In the genomic region with DNA sequence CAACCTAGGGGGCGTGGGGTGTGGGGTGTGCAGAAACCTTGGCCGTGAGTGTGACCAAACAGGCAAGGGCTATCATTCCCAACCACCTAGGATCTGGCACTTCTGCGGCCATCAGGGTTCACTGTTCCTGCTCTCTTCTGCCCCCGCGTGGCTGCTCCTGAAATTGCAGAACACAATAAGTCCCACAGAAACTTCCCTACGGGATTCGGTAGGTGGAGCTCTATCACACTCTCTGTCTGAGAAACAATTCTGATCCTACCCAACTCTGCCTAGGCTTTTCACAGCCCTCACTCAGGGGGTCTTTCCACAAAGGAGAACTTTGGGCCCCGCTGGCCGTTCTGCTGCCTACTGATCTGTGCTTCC, we compare ENCODE assay signal across 8 mouse cellular contexts. TPM values are rescaled to one million over a fixed set of nuclear protein-coding genes. Genes with fewer than 3 reads are reported as not detected.
DNase-seq lines count a peak whose midpoint lies in the region; ATAC-seq and TF ChIP-seq lines count a peak whose summit lies in the region.

No protein-coding gene starts in this region.

- 6% methylated on average over 9 of the region's 9 CpGs for WGBS in hindbrain, embryonic 14.5 days
- 3% methylated on average over 9 of the region's 9 CpGs for WGBS in hindbrain, embryonic 12.5 days
- 5% methylated on average over 9 of the region's 9 CpGs for WGBS in cerebellum, adult 2 months

- H3K9ac ChIP-seq in hindbrain, embryonic 14.5 days, result no peak overlapping the region
- no peak overlapping the region for H3K9ac ChIP-seq in hindbrain, embryonic 12.5 days

- no peak for TF ChIP-seq POLR2A in cerebellum, adult 2 months (IDR thresholded peaks at IDR 0.05; ENCODE audit: borderline replicate concordance, insufficient read depth, low read length)

- H3K27me3 ChIP-seq in hindbrain, embryonic 14.5 days (ENCODE audit: control insufficient read depth, insufficient read depth, low read length), result no peaks in the 10 kb centered on the region
- H3K27me3 ChIP-seq in hindbrain, embryonic 12.5 days, result no peaks in the 10 kb centered on the region
- H3K27me3 ChIP-seq in cerebellum, adult 2 months (ENCODE audit: control insufficient read depth, insufficient read depth, low read length), result no peaks in the 10 kb centered on the region

- no peak overlapping the region for H3K4me3 ChIP-seq in hindbrain, embryonic 14.5 days (replicated peaks; ENCODE audit: low read length)
- no peak overlapping the region for H3K4me3 ChIP-seq in hindbrain, embryonic 12.5 days
- no peak overlapping the region for H3K4me3 ChIP-seq in cerebellum, adult 2 months (replicated peaks; ENCODE audit: insufficient read depth, low read depth, low read length)

- H3K4me2 ChIP-seq in hindbrain, embryonic 14.5 days (replicated peaks), result no peak overlapping the region
- H3K4me2 ChIP-seq in hindbrain, embryonic 12.5 days (replicated peaks), result no peak overlapping the region

- ATAC-seq in hindbrain, embryonic 14.5 days (ENCODE audit: low FRiP score), result no peak
- ATAC-seq in hindbrain, embryonic 12.5 days (ENCODE audit: low FRiP score), result no peak
- ATAC-seq in megakaryocyte progenitor cell, adult 5-6 weeks (replicated peaks; ENCODE audit: poor library complexity), result peak; percentile 96

- TF ChIP-seq CTCF in cerebellum, adult 2 months (IDR thresholded peaks at IDR 0.05; ENCODE audit: borderline replicate concordance, insufficient read depth, low read depth, low read length), result peak; percentile 99

- H3K36me3 ChIP-seq in hindbrain, embryonic 14.5 days (replicated peaks; ENCODE audit: control insufficient read depth, insufficient read depth), result no peaks in the 10 kb centered on the region
- no peaks in the 10 kb centered on the region for H3K36me3 ChIP-seq in hindbrain, embryonic 12.5 days

- no peaks in the 10 kb centered on the region for H3K9me3 ChIP-seq in hindbrain, embryonic 14.5 days (ENCODE audit: control insufficient read depth, low read length)
- no peaks in the 10 kb centered on the region for H3K9me3 ChIP-seq in hindbrain, embryonic 12.5 days (replicated peaks)

- H3K27ac ChIP-seq in hindbrain, embryonic 14.5 days, result no peak overlapping the region
- no peak overlapping the region for H3K27ac ChIP-seq in hindbrain, embryonic 12.5 days
- H3K27ac ChIP-seq in cerebellum, adult 2 months (ENCODE audit: insufficient read depth, low read length), result no peak overlapping the region

- no peaks in the 10 kb centered on the region for H3K4me1 ChIP-seq in hindbrain, embryonic 14.5 days (replicated peaks; ENCODE audit: control insufficient read depth, insufficient read depth, low read length)
- no peaks in the 10 kb centered on the region for H3K4me1 ChIP-seq in hindbrain, embryonic 12.5 days
- no peaks in the 10 kb centered on the region for H3K4me1 ChIP-seq in cerebellum, adult 2 months (ENCODE audit: control insufficient read depth, insufficient read depth, low read length)

- peak; percentile 71 for DNase-seq in hindbrain, embryonic 14.5 days (ENCODE audit: low spot score)
- peak; percentile 87 to 95 for DNase-seq in cerebellum, adult 2 months
- peak; percentile 79 for DNase-seq in forelimb bud, embryonic 11.5 days (ENCODE audit: low read depth, low spot score)
- DNase-seq in hindlimb bud, embryonic 11.5 days (ENCODE audit: extremely low spot score, low read depth, low spot score), result peak; percentile 60
- peak; percentile 90 to 91 for DNase-seq in left cerebral cortex, adult 18-20 months (ENCODE audit: low spot score in 2 of 2)
- DNase-seq in spleen, postnatal 10 days (ENCODE audit: low spot score in 2 of 2), result peak; percentile 87 to 89

RNA-seq across cellular contexts. Expression of gene Susd2, which starts 8.1 kb away (rescaled TPM):
- 6.9 and 7.3 TPM in 2 replicates for polyA plus RNA-seq in hindbrain, embryonic 14.5 days (2014; fragmentation: Nextera tagmentation; extraction: Ambion mirVana)
- polyA plus RNA-seq in hindbrain, embryonic 12.5 days (2016; fragmentation: Nextera tagmentation; extraction: Ambion mirVana), result 2.8 TPM in 2 replicates
- polyA plus RNA-seq in cerebellum, adult 2 months (2012; rRNA removed), result 18.5 and 22.0 TPM in 2 replicates
- total RNA-seq in left cerebral cortex, adult 18-20 months (2021), result 1 to 10 TPM; 8.8 to 9.0 TPM
- total RNA-seq in megakaryocyte progenitor cell, adult 5-6 weeks (2015), result 0.34 and 0.42 TPM in 2 replicates
- 0.27 TPM in 1 of 2 replicates, not detected in the other for total RNA-seq in megakaryocyte progenitor cell, adult 5-6 weeks (2017)

RNA-seq across cellular contexts. Expression of gene Ggt5, which starts 46.5 kb away (rescaled TPM):
- 2.1 and 2.7 TPM in 2 replicates for polyA plus RNA-seq in hindbrain, embryonic 14.5 days (2014; fragmentation: Nextera tagmentation; extraction: Ambion mirVana)
- polyA plus RNA-seq in hindbrain, embryonic 12.5 days (2016; fragmentation: Nextera tagmentation; extraction: Ambion mirVana), result 1.1 and 2.1 TPM in 2 replicates
- polyA plus RNA-seq in cerebellum, adult 2 months (2012; rRNA removed), result 4.0 and 6.2 TPM in 2 replicates
- total RNA-seq in left cerebral cortex, adult 18-20 months (2021), result 1 to 10 TPM; 2.2 to 2.9 TPM
- total RNA-seq in megakaryocyte progenitor cell, adult 5-6 weeks (2015), result 0.29 and 1.4 TPM in 2 replicates
- total RNA-seq in megakaryocyte progenitor cell, adult 5-6 weeks (2017), result 2.8 and 3.5 TPM in 2 replicates
